Mouse (Mus musculus) CH12.LX (cell line): ENCODE data around the gene Fmc1. TPM values are rescaled to one million over a fixed set of nuclear protein-coding genes. Genes with fewer than 3 reads are reported as not detected.

Experiments used
- DNase-seq: peaks from one replicate; pipeline ENCODE4 v3.0.0-alpha.2; 2013; ENCODE audit errors: extremely low read depth
- H3K27ac ChIP-seq: 2 replicates; pipeline ENCODE4 v1.5.1; 2012; ENCODE audit warnings: low read depth, mild to moderate bottlenecking, control low read depth, moderate library complexity; ENCODE audit not compliant: insufficient read depth
- H3K27me3 ChIP-seq: replicated peaks from 2 replicates; pipeline ENCODE3; 2012; ENCODE audit warnings: inconsistent platforms
- H3K36me3 ChIP-seq, 2 experiments: replicated peaks in 1 of 2; 2 replicates each; pipeline versions ENCODE3 to v1.6.1; 2012; ENCODE audit warnings: inconsistent platforms in 1 of 2, low read length in 1 of 2, mild to moderate bottlenecking in 1 of 2, mixed read lengths in 1 of 2, moderate library complexity in 1 of 2; ENCODE audit not compliant: control insufficient read depth in 1 of 2, insufficient read depth in 1 of 2
- H3K4me1 ChIP-seq, 2 experiments: 2 replicates each; pipeline ENCODE4 v1.6.1; 2012; ENCODE audit warnings: inconsistent platforms in 1 of 2, moderate library complexity in 1 of 2; ENCODE audit not compliant: insufficient read depth in 2 of 2, control insufficient read depth in 1 of 2
- H3K4me2 ChIP-seq: 2 replicates; pipeline ENCODE4 v1.6.1; 2012; ENCODE audit warnings: low read depth, mild to moderate bottlenecking, control low read depth; ENCODE audit not compliant: poor library complexity, insufficient read depth, severe bottlenecking
- H3K4me3 ChIP-seq, 3 experiments: fragments of 150-350 bp in 1 of 3; sonication (generic) in 1 of 3; replicated peaks in 1 of 3; 2 replicates each; pipeline versions ENCODE3 to v1.5.1; 2011 to 2012; ENCODE audit warnings: low read depth in 2 of 3, low read length in 2 of 3, mild to moderate bottlenecking in 2 of 3, moderate library complexity in 2 of 3, control low read depth in 1 of 3, improper control_type of control experiment in 1 of 3, inconsistent platforms in 1 of 3, mixed read lengths in 1 of 3; ENCODE audit not compliant: poor library complexity in 1 of 3
- H3K79me2 ChIP-seq: replicated peaks from 2 replicates; pipeline ENCODE4 v1.6.1; 2012; ENCODE audit warnings: mild to moderate bottlenecking, moderate library complexity; ENCODE audit not compliant: control insufficient read depth, poor library complexity, insufficient read depth, severe bottlenecking; ENCODE audit errors: extremely low read depth
- H3K9ac ChIP-seq: 2 replicates; pipeline ENCODE4 v1.6.1; 2012; ENCODE audit warnings: low read depth, mild to moderate bottlenecking, control low read depth, moderate library complexity; ENCODE audit not compliant: insufficient read depth
- H3K9me3 ChIP-seq: replicated peaks from 2 replicates; pipeline ENCODE3; 2012; ENCODE audit warnings: low read length, inconsistent platforms, mixed read lengths
- BHLHE40 ChIP-seq: IDR thresholded peaks from 2 replicates; pipeline ENCODE4 v1.6.1; 2011; ENCODE audit warnings: mild to moderate bottlenecking, low read depth, low read length, improper control_type of control experiment
- CHD2 ChIP-seq: IDR thresholded peaks from 2 replicates; pipeline ENCODE4 v1.6.1; 2011; ENCODE audit warnings: low read length, improper control_type of control experiment
- CTCF ChIP-seq, 2 experiments: IDR thresholded peaks in 1 of 2; conservative IDR thresholded peaks in 1 of 2; 2 replicates each; pipeline ENCODE4 v1.5.1; 2011 to 2012; ENCODE audit warnings: low read depth in 2 of 2, low read length in 2 of 2, improper control_type of control experiment in 1 of 2, inconsistent platforms in 1 of 2, mild to moderate bottlenecking in 1 of 2, moderate library complexity in 1 of 2
- E2F4 ChIP-seq: IDR thresholded peaks from 2 replicates; pipeline ENCODE4 v1.6.1; 2011; ENCODE audit warnings: low read depth, low read length, improper control_type of control experiment; ENCODE audit not compliant: insufficient replicate concordance
- ELF1 ChIP-seq: IDR thresholded peaks from 2 replicates; pipeline ENCODE4 v1.6.1; 2014; ENCODE audit warnings: low read depth, mild to moderate bottlenecking, inconsistent platforms, low read length, improper control_type of control experiment
- EP300 ChIP-seq: IDR thresholded peaks from 2 replicates; pipeline ENCODE4 v1.6.1; 2011; ENCODE audit warnings: low read length, improper control_type of control experiment
- GABPA ChIP-seq: IDR thresholded peaks from 2 replicates; pipeline ENCODE4 v1.6.1; 2012; ENCODE audit warnings: low read depth, low read length, improper control_type of control experiment, inconsistent platforms; ENCODE audit not compliant: insufficient replicate concordance
- HCFC1 ChIP-seq: IDR thresholded peaks from 2 replicates; pipeline ENCODE4 v1.6.1; 2012; ENCODE audit warnings: low read depth, mild to moderate bottlenecking, inconsistent platforms, low read length, improper control_type of control experiment
- IRF4 ChIP-seq: IDR thresholded peaks from 2 replicates; pipeline ENCODE4 v1.6.1; 2014; ENCODE audit warnings: low read depth, mild to moderate bottlenecking, inconsistent platforms, low read length, improper control_type of control experiment
- JUND ChIP-seq: conservative IDR thresholded peaks from 2 replicates; pipeline ENCODE4 v1.6.1; 2011; ENCODE audit warnings: low read depth, low read length, improper control_type of control experiment
- KAT2A ChIP-seq: IDR thresholded peaks from 2 replicates; pipeline ENCODE4 v1.6.1; 2012; ENCODE audit warnings: low read length, improper control_type of control experiment, inconsistent platforms; ENCODE audit not compliant: insufficient replicate concordance
- MAFK ChIP-seq: IDR thresholded peaks from 2 replicates; pipeline ENCODE4 v1.6.1; 2011; ENCODE audit warnings: low read length, improper control_type of control experiment; ENCODE audit not compliant: insufficient replicate concordance
- MAX ChIP-seq: IDR thresholded peaks from 2 replicates; pipeline ENCODE4 v1.6.1; 2011; ENCODE audit warnings: low read length, improper control_type of control experiment
- MAZ ChIP-seq: IDR thresholded peaks from 2 replicates; pipeline ENCODE4 v1.6.1; 2012; ENCODE audit warnings: low read depth, mild to moderate bottlenecking, inconsistent platforms, low read length, improper control_type of control experiment, moderate library complexity
- MEF2A ChIP-seq: IDR thresholded peaks from 2 replicates; pipeline ENCODE4 v1.6.1; 2014; ENCODE audit warnings: low read depth, mild to moderate bottlenecking, inconsistent platforms, low read length, improper control_type of control experiment, borderline replicate concordance
- MXI1 ChIP-seq: IDR thresholded peaks from 2 replicates; pipeline ENCODE4 v1.6.1; 2011; ENCODE audit warnings: mild to moderate bottlenecking, low read depth, low read length, improper control_type of control experiment
- MYC ChIP-seq: IDR thresholded peaks from 2 replicates; pipeline ENCODE4 v1.6.1; 2011; ENCODE audit warnings: low read depth, mild to moderate bottlenecking, improper control_type of control experiment, low read length
- NELFE ChIP-seq: IDR thresholded peaks from 2 replicates; pipeline ENCODE4 v1.6.1; 2011; ENCODE audit warnings: low read depth, low read length, improper control_type of control experiment
- NRF1 ChIP-seq: IDR thresholded peaks from 2 replicates; pipeline ENCODE4 v1.6.1; 2014; ENCODE audit warnings: low read depth, mild to moderate bottlenecking, inconsistent platforms, low read length, improper control_type of control experiment, moderate library complexity
- PAX5 ChIP-seq: IDR thresholded peaks from 2 replicates; pipeline ENCODE4 v1.6.1; 2012; ENCODE audit warnings: low read length, inconsistent platforms, mixed read lengths
- POLR2A ChIP-seq: IDR thresholded peaks from 2 replicates; pipeline ENCODE4 v1.6.1; 2011; ENCODE audit warnings: low read depth, mild to moderate bottlenecking, improper control_type of control experiment, low read length
- POLR2AphosphoS2 ChIP-seq: IDR thresholded peaks from 2 replicates; pipeline ENCODE4 v1.6.1; 2011; ENCODE audit warnings: low read depth, low read length, improper control_type of control experiment
- RCOR1 ChIP-seq: conservative IDR thresholded peaks from 2 replicates; pipeline ENCODE4 v1.6.1; 2012; ENCODE audit warnings: low read depth, mild to moderate bottlenecking, inconsistent platforms, low read length, improper control_type of control experiment
- SIN3A ChIP-seq: IDR thresholded peaks from 2 replicates; pipeline ENCODE4 v1.6.1; 2012; ENCODE audit warnings: low read length, improper control_type of control experiment, inconsistent platforms
- SMC3 ChIP-seq: IDR thresholded peaks from 2 replicates; pipeline ENCODE4 v1.6.1; 2011; ENCODE audit warnings: low read depth, low read length, improper control_type of control experiment
- TBP ChIP-seq: conservative IDR thresholded peaks from 2 replicates; pipeline ENCODE4 v1.6.1; 2011; ENCODE audit warnings: low read depth, low read length, improper control_type of control experiment
- TCF12 ChIP-seq: IDR thresholded peaks from 2 replicates; pipeline ENCODE4 v1.6.1; 2014; ENCODE audit warnings: low read depth, mild to moderate bottlenecking, inconsistent platforms, low read length, improper control_type of control experiment
- UBTF ChIP-seq: IDR thresholded peaks from 2 replicates; pipeline ENCODE4 v1.6.1; 2012; ENCODE audit warnings: low read depth, mild to moderate bottlenecking, inconsistent platforms, low read length, improper control_type of control experiment, moderate library complexity
- USF1 ChIP-seq: IDR thresholded peaks from 2 replicates; pipeline ENCODE4 v1.6.1; 2014; ENCODE audit warnings: low read depth, mild to moderate bottlenecking, inconsistent platforms, low read length, improper control_type of control experiment
- USF2 ChIP-seq: conservative IDR thresholded peaks from 2 replicates; pipeline ENCODE4 v1.6.1; 2011; ENCODE audit warnings: low read depth, low read length, improper control_type of control experiment
- ZC3H11A ChIP-seq: IDR thresholded peaks from 2 replicates; pipeline ENCODE4 v1.6.1; 2012; ENCODE audit warnings: low read depth, mild to moderate bottlenecking, inconsistent platforms, low read length, improper control_type of control experiment
- ZKSCAN1 ChIP-seq: IDR thresholded peaks from 2 replicates; pipeline ENCODE4 v1.6.1; 2012; ENCODE audit warnings: low read depth, inconsistent platforms, low read length, improper control_type of control experiment, borderline replicate concordance
- ZMIZ1 ChIP-seq: IDR thresholded peaks from 2 replicates; pipeline ENCODE4 v1.6.1; 2012; ENCODE audit warnings: low read depth, mild to moderate bottlenecking, inconsistent platforms, low read length, improper control_type of control experiment
- ZNF384 ChIP-seq: IDR thresholded peaks from 2 replicates; pipeline ENCODE4 v1.6.1; 2012; ENCODE audit warnings: low read depth, low read length, improper control_type of control experiment, inconsistent platforms
- dilution Hi-C: fragments of 300-500 bp; cut with MboI; formaldehyde crosslinking; loops from 2 replicates; pipeline ENCODE4 v1.14.3; 2020; ENCODE audit warnings: low sequenced_read_pairs; ENCODE audit not compliant: extremely low pct_unique_long_range_greater_than_20kb, extremely low pct_ligation_motif_present
- in situ Hi-C: fragments of 300-500 bp; cut with MboI; formaldehyde crosslinking; loops from 3 replicates; pipeline ENCODE4 v1.14.3; 2019; ENCODE audit warnings: low sequenced_read_pairs, low pct_ligation_motif_present, low pct_unique_long_range_greater_than_20kb, mixed read lengths
- polyA plus RNA-seq: library from polyadenylated mRNA; unstranded; fragments of >175 nt; gene quantifications from 2 replicates; pipeline ENCODE4 v1.2.1, GENCODE M21; 2012; ENCODE audit warnings: low read depth; ENCODE audit not compliant: insufficient read length
- total RNA-seq, 2 experiments: library from RNA; depleted of rRNA; stranded (reverse); fragments of 300-350 nt in 1 of 2; fragments of >200 nt in 1 of 2; gene quantifications; 2 replicates each; pipeline ENCODE4 v1.2.3; 2012 to 2014

Fmc1 gene
- total and polyA plus RNA-seq, 3 experiments, result 30.4 to 78.2 (median 47.3) TPM

DNA sequence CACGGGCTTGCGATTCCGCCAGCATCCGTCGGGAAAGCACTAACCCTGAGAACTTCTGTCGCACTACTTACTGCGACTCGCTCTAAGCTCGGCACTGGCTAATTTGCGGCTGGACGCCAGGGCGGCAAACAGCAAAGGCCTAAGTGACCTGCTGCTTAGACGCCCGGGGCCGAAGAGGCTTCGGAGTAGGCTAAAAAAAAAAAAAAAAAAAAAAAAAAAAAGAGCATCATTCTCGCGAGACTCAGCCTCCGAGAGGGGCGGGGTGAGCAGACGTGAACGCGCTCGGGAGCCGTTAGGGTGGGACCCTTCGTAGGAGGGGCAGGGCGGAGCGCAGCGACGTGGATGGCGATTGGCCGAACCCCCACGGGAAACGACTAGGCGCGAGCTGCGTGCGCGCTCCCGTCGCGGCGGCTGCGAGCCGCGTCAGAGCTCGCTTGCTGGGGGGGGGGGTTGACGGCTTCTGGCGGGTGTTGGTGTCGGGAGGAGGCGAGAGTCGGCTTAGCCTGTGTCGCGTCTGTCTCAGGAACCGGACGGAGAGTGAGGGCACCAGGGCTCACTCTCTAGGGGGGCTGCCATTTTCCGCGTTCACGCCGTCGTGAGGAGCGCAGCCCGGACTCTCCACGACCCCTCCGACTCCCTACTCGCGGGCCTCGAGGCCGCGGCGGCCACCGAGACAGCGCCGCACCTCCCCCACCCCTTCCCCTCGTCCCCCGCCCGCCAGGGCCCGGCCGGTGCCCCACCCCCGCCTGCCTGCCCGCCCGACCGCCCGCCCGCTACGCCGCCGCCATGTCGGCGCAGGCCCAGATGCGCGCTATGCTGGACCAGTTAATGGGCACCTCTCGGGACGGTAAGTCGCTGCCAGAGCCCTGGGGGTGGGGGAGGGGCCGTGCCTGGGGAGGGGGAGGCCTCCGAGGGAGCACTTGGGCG is 18.0 kb downstream of the Fmc1 start, which contains the start of gene Luc7l2:
Gene Luc7l2, plus strand, starts transcription at position 273 of the 927 bp plus-strand sequence.
- Histone ChIP-seq H3K4me1 (peaks cover 4 to 24% of the 10 kb centered on the region in 2 experiments; a peak in 2 of 4 replicates), H3K36me3 (peaks cover 3 to 14% of the 10 kb centered on the region in 2 experiments), H3K9ac (peak within 1 kb of the TSS; percentile 92), H3K27ac (peak within 1 kb of the TSS; percentile 98), H3K9me3 (no peaks in the 10 kb centered on the region), H3K4me2 (peak within 1 kb of the TSS; percentile 77; the same call in 1 of the 2 replicates), H3K79me2 (peaks cover 26% of the 10 kb centered on the region), H3K27me3 (no peaks in the 10 kb centered on the region), H3K4me3 (peak within 1 kb of the TSS; percentile 58 to 97 (median 91))
- TF ChIP-seq PAX5, result no peak
- peak; percentile 100 for TF ChIP-seq ZNF384
- TF ChIP-seq MAFK, result no peak
- peak; percentile 6; the same call in 1 of the 2 replicates for TF ChIP-seq UBTF
- TF ChIP-seq SMC3, result no peak
- no peak for TF ChIP-seq E2F4
- no peak for TF ChIP-seq JUND
- TF ChIP-seq CHD2, result peak; percentile 100
- no peak for TF ChIP-seq RCOR1
- peak; percentile 80 for TF ChIP-seq HCFC1
- no peak for TF ChIP-seq MAX
- peak; percentile 51 for TF ChIP-seq ELF1
- TF ChIP-seq KAT2A, result peak; percentile 50; the same call in 1 of the 2 replicates
- TF ChIP-seq TBP, result peak; percentile 93
- TF ChIP-seq ZMIZ1, result peak; percentile 94
- TF ChIP-seq NRF1, result peak; percentile 59
- no peak for TF ChIP-seq USF1
- peak; percentile 63; the same call in 1 of the 2 replicates for TF ChIP-seq BHLHE40
- TF ChIP-seq TCF12, result peak; percentile 89
- peak; percentile 96 for TF ChIP-seq POLR2A
- peak; percentile 72 for TF ChIP-seq SIN3A
- peak; percentile 69; the same call in 1 of the 2 replicates for TF ChIP-seq MEF2A
- peak; percentile 74 for TF ChIP-seq MXI1
- peak; percentile 84 for TF ChIP-seq MAZ
- no peak for TF ChIP-seq ZC3H11A
- peak; percentile 61; the same call in 1 of the 2 replicates for TF ChIP-seq POLR2AphosphoS2
- TF ChIP-seq GABPA, result no peak
- no peak for TF ChIP-seq EP300
- TF ChIP-seq CTCF (conservative IDR thresholded peaks at IDR 0.05 in 1 of 2, IDR thresholded peaks at IDR 0.05 in 1 of 2; ENCODE audit: low read depth in 2 of 2, low read length in 2 of 2), result no peak
- no peak for TF ChIP-seq MYC
- no peak; the same call in 1 of the 2 replicates for TF ChIP-seq ZKSCAN1
- TF ChIP-seq IRF4, result 0 out of 2 replicates have a peak, but pooled peaks have one; percentile 9
- no peak for TF ChIP-seq USF2
- TF ChIP-seq NELFE, result peak; percentile 98
- in situ Hi-C loops, result no loop called here
- dilution Hi-C loops, result no loop called here
- DNase-seq, result peak; percentile 95
